Mouse (Mus musculus): ENCODE data around the gene Nsun5.

The Nsun5 gene

GRCm38 (mm10) chr5:135373601-135374000 is 3.8 kb downstream of the Nsun5 start:
- in situ Hi-C loops (cut with MseI, MboI), result no loop called here

- in situ Hi-C loops (cut with MseI, MboI), result no loop called here
These were observed 5.4 kb downstream of the Nsun5 start for GRCm38 (mm10) chr5:135375167-135375566.

- in situ Hi-C loops (cut with MseI, MboI), result no loop called here
These were observed 6.6 kb downstream of the Nsun5 start for GRCm38 (mm10) chr5:135376341-135376740.

- in situ Hi-C loops (cut with MseI, MboI), result no loop called here
These were observed 10.9 kb downstream of the Nsun5 start for GRCm38 (mm10) chr5:135380681-135381080.

GRCm38 (mm10) chr5:135381356-135381925 is 11.7 kb downstream of the Nsun5 start:
- in situ Hi-C loops (cut with MseI, MboI), result no loop called here

- in situ Hi-C loops (cut with MseI, MboI), result no loop called here
These were observed 13.0 kb downstream of the Nsun5 start for GRCm38 (mm10) chr5:135382746-135383145.

GRCm38 (mm10) chr5:135383771-135384170 is 14.0 kb downstream of the Nsun5 start:
- in situ Hi-C loops (cut with MseI, MboI), result no loop called here

GRCm38 (mm10) chr5:135394004-135394823 is 24.5 kb downstream of the Nsun5 start, which contains the start of gene Pom121:
Gene Pom121 (minus strand): TSS chr5:135394546.
- in situ Hi-C loops (cut with MseI, MboI), result no loop called here

GRCm38 (mm10) chr5:135395826-135396225 is 26.1 kb downstream of the Nsun5 start:
- in situ Hi-C loops (cut with MseI, MboI), result no loop called here

- in situ Hi-C loops (cut with MseI, MboI), result no loop called here
These were observed 29.6 kb downstream of the Nsun5 start for GRCm38 (mm10) chr5:135399382-135399781.

GRCm38 (mm10) chr5:135400244-135400643 is 30.5 kb downstream of the Nsun5 start:
- in situ Hi-C loops (cut with MseI, MboI), result no loop called here

- in situ Hi-C loops (cut with MseI, MboI), result no loop called here
These were observed 34.9 kb downstream of the Nsun5 start for GRCm38 (mm10) chr5:135404623-135405022.

- in situ Hi-C loops (cut with MseI, MboI), result no loop called here
These were observed 35.7 kb downstream of the Nsun5 start for GRCm38 (mm10) chr5:135405437-135405836.

GRCm38 (mm10) chr5:135408114-135408513 is 38.4 kb downstream of the Nsun5 start:
- in situ Hi-C loops (cut with MseI, MboI), result no loop called here

- in situ Hi-C loops (cut with MseI, MboI), result no loop called here
These were observed 40.5 kb downstream of the Nsun5 start for GRCm38 (mm10) chr5:135410266-135410665.
